Mouse (Mus musculus) stomach, embryonic 14.5 days (tissue): ENCODE data around the gene Gpatch8. TPM values are rescaled to one million over a fixed set of nuclear protein-coding genes. Genes with fewer than 3 reads are reported as not detected.

Experiments
- ATAC-seq: fragments of 200-750 bp; cut with Nextera tagmentation; 2 replicates; pipeline ENCODE4 v1.8.0; 2017; ENCODE audit warnings: low read depth, moderate TSS enrichment; ENCODE audit not compliant: insufficient number of reproducible peaks, insufficient read depth, low FRiP score
- H3K27ac ChIP-seq: fragments of 300-500 bp; sonication (generic); 2 replicates; pipeline ENCODE4 v1.5.1; 2014; ENCODE audit warnings: mild to moderate bottlenecking, low read length, moderate library complexity, mixed read lengths
- H3K27me3 ChIP-seq: fragments of 300-500 bp; sonication (generic); 2 replicates; pipeline ENCODE4 v1.6.1; 2014; ENCODE audit warnings: low read length, control low read depth, mixed read lengths; ENCODE audit not compliant: control insufficient read depth, insufficient read depth
- H3K36me3 ChIP-seq: fragments of 300-500 bp; sonication (generic); 2 replicates; pipeline ENCODE4 v1.6.1; 2014; ENCODE audit warnings: mild to moderate bottlenecking, control low read depth, low read length, moderate library complexity, mixed read lengths; ENCODE audit not compliant: control insufficient read depth, insufficient read depth
- H3K4me1 ChIP-seq: fragments of 300-500 bp; sonication (generic); 2 replicates; pipeline ENCODE4 v1.6.1; 2014; ENCODE audit warnings: low read length, control low read depth, mixed read lengths; ENCODE audit not compliant: control insufficient read depth, insufficient read depth
- H3K4me2 ChIP-seq: fragments of 300-500 bp; sonication (generic); replicated peaks from 2 replicates; pipeline ENCODE4 v1.6.1; 2014; ENCODE audit warnings: low read depth, low read length, control low read depth
- H3K4me3 ChIP-seq: fragments of 300-500 bp; sonication (generic); 2 replicates; pipeline ENCODE4 v1.5.1; 2014; ENCODE audit warnings: low read depth, low read length, control low read depth
- H3K9ac ChIP-seq: fragments of 300-500 bp; sonication (generic); replicated peaks from 2 replicates; pipeline ENCODE4 v1.6.1; 2014; ENCODE audit warnings: low read depth, mild to moderate bottlenecking, control low read depth, low read length, moderate library complexity, mixed read lengths
- H3K9me3 ChIP-seq: fragments of 300-500 bp; sonication (generic); 2 replicates; pipeline ENCODE4 v1.6.1; 2016; ENCODE audit warnings: low read depth, low read length, control low read depth; ENCODE audit not compliant: control insufficient read depth
- WGBS: fragments of 180-500 bp; shearing (Covaris S2); extraction: QIAGEN DNeasy Blood & Tissue Kit; methylation state at CpG from one replicate; pipeline ENCODE4 v1.1.7; 2014; 5-methylcytosine and 5-hydroxymethylcytosine counted together
- polyA plus RNA-seq: library from polyadenylated mRNA; unstranded; fragments of >200 nt; fragmentation: Nextera tagmentation; extraction: Ambion mirVana; gene quantifications from 2 replicates; pipeline ENCODE4 v1.2.1, GENCODE M21; 2014

The Gpatch8 gene
- polyA plus RNA-seq, 1 experiment from 2014 or later: 64.7 TPM

- no peak overlapping the region for H3K4me3 ChIP-seq
- H3K27me3 ChIP-seq: no peaks in the 10 kb centered on the region
- no peaks in the 10 kb centered on the region for H3K9me3 ChIP-seq
- H3K4me1 ChIP-seq: peaks cover 21% of the 10 kb centered on the region
- H3K4me2 ChIP-seq: no peak overlapping the region
- peaks cover 24% of the 10 kb centered on the region for H3K36me3 ChIP-seq
- WGBS: 11% methylated on average over 7 of the region's 7 CpGs
- no peak overlapping the region for H3K27ac ChIP-seq
- no peak overlapping the region for H3K9ac ChIP-seq
- ATAC-seq: peak; percentile 43; the same call in 1 of the 2 replicates
These were observed 121.8 kb downstream of the Gpatch8 start for GRCm38 (mm10) chr11:102434406-102434805.

- Histone ChIP-seq H3K27me3 (no peaks in the 10 kb centered on the region), H3K9me3 (no peaks in the 10 kb centered on the region), H3K9ac (no peak overlapping the region), H3K27ac (0 out of 2 replicates have a peak overlapping the region, but pooled peaks have one; percentile 33), H3K36me3 (peaks cover 19% of the 10 kb centered on the region), H3K4me2 (no peak overlapping the region), H3K4me3 (no peak overlapping the region), H3K4me1 (peaks cover 22% of the 10 kb centered on the region)
- 92% methylated on average over 7 of the region's 7 CpGs for WGBS
- ATAC-seq: no peak
These were observed 122.3 kb downstream of the Gpatch8 start for GRCm38 (mm10) chr11:102433866-102434265.

- Histone ChIP-seq H3K36me3 (peaks cover 18% of the 10 kb centered on the region), H3K4me2 (no peak overlapping the region), H3K9me3 (no peaks in the 10 kb centered on the region), H3K27ac (no peak overlapping the region), H3K4me1 (peaks cover 19% of the 10 kb centered on the region), H3K9ac (no peak overlapping the region), H3K4me3 (no peak overlapping the region), H3K27me3 (no peaks in the 10 kb centered on the region)
- 93% methylated on average over 6 of the region's 6 CpGs for WGBS
- ATAC-seq: no peak
These were observed 123.3 kb downstream of the Gpatch8 start for GRCm38 (mm10) chr11:102432896-102433295.

GRCm38 (mm10) chr11:102432115-102432843, 123.9 kb downstream of the Gpatch8 start:
- Histone ChIP-seq H3K27ac (no peak overlapping the region), H3K36me3 (peaks cover 18% of the 10 kb centered on the region), H3K4me2 (no peak overlapping the region), H3K9ac (no peak overlapping the region), H3K9me3 (no peaks in the 10 kb centered on the region), H3K4me3 (no peak overlapping the region), H3K27me3 (no peaks in the 10 kb centered on the region), H3K4me1 (peaks cover 13% of the 10 kb centered on the region)
- WGBS: 64% methylated on average over 16 of the region's 16 CpGs
- ATAC-seq: no peak

GRCm38 (mm10) chr11:102431728-102432114, 124.5 kb downstream of the Gpatch8 start:
- Histone ChIP-seq H3K9ac (no peak overlapping the region), H3K9me3 (no peaks in the 10 kb centered on the region), H3K4me3 (no peak overlapping the region), H3K4me1 (peaks cover 9% of the 10 kb centered on the region; the same call in 1 of the 2 replicates), H3K27me3 (no peaks in the 10 kb centered on the region), H3K4me2 (no peak overlapping the region), H3K36me3 (peaks cover 18% of the 10 kb centered on the region), H3K27ac (no peak overlapping the region)
- 76% methylated on average over 3 of the region's 3 CpGs for WGBS
- no peak for ATAC-seq

GRCm38 (mm10) chr11:102431018-102431645, 125.1 kb downstream of the Gpatch8 start:
- under 1% methylated on average over 7 of the region's 7 CpGs for WGBS
- ATAC-seq: no peak

GRCm38 (mm10) chr11:102430121-102431017, 125.8 kb downstream of the Gpatch8 start, which contains the start of gene Grn:
Gene Grn (plus strand): TSS chr11:102430315.
- Histone ChIP-seq H3K36me3 (peaks cover 11% of the 10 kb centered on the region), H3K4me2 (peak within 1 kb of the TSS; percentile 93), H3K9me3 (no peaks in the 10 kb centered on the region), H3K4me1 (peaks cover 9% of the 10 kb centered on the region; the same call in 1 of the 2 replicates), H3K4me3 (peak within 1 kb of the TSS; percentile 69), H3K27ac (peak within 1 kb of the TSS; percentile 90), H3K27me3 (no peaks in the 10 kb centered on the region), H3K9ac (peak within 1 kb of the TSS; percentile 60)
- ATAC-seq: peak; percentile 95
- under 1% methylated on average over 29 of the region's 29 CpGs for WGBS

More at GRCm38 (mm10) chr11:102431018-102431645, 125.1 kb downstream of the Gpatch8 start:
- Histone ChIP-seq H3K4me2 (peak overlapping the region; percentile 93), H3K9me3 (no peaks in the 10 kb centered on the region), H3K27me3 (no peaks in the 10 kb centered on the region), H3K4me3 (peak overlapping the region; percentile 69), H3K36me3 (peaks cover 18% of the 10 kb centered on the region), H3K4me1 (peaks cover 9% of the 10 kb centered on the region; the same call in 1 of the 2 replicates), H3K27ac (peak overlapping the region; percentile 90), H3K9ac (peak overlapping the region; percentile 60)

- H3K4me2 ChIP-seq: peak overlapping the region; percentile 93
- peaks cover 3% of the 10 kb centered on the region; the same call in 1 of the 2 replicates for H3K36me3 ChIP-seq
- no peak overlapping the region for H3K27ac ChIP-seq
- peak overlapping the region; percentile 69 for H3K4me3 ChIP-seq
- ATAC-seq: no peak
- peak overlapping the region; percentile 26; the same call in 1 of the 2 replicates for H3K9ac ChIP-seq
- no peaks in the 10 kb centered on the region for H3K9me3 ChIP-seq
- H3K27me3 ChIP-seq: no peaks in the 10 kb centered on the region
- peaks cover 9% of the 10 kb centered on the region; the same call in 1 of the 2 replicates for H3K4me1 ChIP-seq
- 38% methylated on average over 3 of the region's 3 CpGs for WGBS
These were observed 126.6 kb downstream of the Gpatch8 start for GRCm38 (mm10) chr11:102429551-102429950.
